Mouse (Mus musculus): ENCODE measurements around the gene Gfi1b.

- TF ChIP-seq CTCF (IDR thresholded peaks at IDR 0.05; ENCODE audit: extremely low read depth, insufficient read depth, insufficient read length, insufficient replicate concordance) = no peak
- TF ChIP-seq POLR2A (IDR thresholded peaks at IDR 0.05; ENCODE audit: low read depth, low read length) = no peak
Observed at GRCm38 (mm10) chr2:28635199-28635598, 13.4 kb upstream of the Gfi1b start.

All from spleen, adult 2 months (tissue).